Mouse (Mus musculus): ENCODE measurements around the gene Cytip. TPM values are rescaled to one million over a fixed set of nuclear protein-coding genes. Genes with fewer than 3 reads are reported as not detected.

Gene Cytip
- total and polyA plus RNA-seq, 3 experiments, result not detected

DNA sequence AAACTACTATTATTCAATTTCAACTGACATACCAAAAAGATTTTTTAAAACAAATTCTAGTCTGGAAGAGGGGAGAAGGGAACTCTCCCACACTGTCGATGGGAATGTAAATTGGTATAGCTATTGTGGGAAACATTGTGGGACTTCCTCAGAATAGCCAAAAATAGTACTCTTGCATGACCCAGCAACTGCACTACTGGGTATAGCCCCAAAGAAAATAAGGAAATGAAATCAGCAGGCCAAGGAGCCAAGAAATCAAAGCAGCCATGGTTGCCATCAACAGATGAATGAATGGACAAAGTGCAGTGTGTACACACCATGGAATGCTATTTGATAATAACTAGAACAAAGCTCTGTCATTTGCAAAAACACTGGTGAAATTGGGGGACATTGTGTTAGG, 1.5 kb upstream of the Cytip start:
- no peak for DNase-seq (ENCODE audit: low read depth, low spot score)
- no peaks in the 10 kb centered on the region for H3K36me3 ChIP-seq (ENCODE audit: control insufficient read depth in 1 of 2, insufficient read depth in 2 of 2, low read length in 2 of 2)
- no peak overlapping the region for H3K9ac ChIP-seq (ENCODE audit: control insufficient read depth, low read depth, low read length, poor library complexity, severe bottlenecking)

DNA sequence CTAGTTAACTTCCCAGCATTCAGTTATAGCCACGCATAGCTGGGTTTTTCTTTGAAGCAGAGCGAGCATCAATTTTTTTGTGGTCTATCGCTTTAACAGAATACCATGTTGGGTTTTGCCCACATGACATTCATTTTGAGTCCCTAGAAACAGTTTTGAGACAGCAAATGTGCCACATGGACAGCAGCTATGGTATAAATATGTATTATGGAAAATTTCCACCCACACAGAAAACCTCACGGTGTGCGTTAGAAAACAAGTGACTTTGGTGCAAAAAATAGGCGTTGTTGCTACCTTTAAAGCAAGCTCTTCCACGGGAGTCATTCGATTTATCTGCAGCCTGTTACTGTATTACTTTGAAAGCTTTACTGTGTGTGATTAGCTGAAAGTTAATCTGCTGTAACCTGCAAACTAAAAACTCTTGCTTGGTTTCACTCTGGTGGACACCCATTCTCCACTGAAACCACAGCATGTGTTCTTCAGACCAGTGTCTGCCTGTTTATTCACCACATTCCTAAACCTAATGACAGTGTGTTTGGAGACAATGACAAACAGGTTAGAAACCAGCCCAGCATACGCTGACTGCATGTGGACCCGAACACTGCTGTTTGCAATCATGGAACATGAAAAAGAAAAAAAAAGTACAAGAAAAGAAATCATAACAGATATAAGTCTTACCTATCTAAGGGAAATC, 763 bp downstream of the Cytip start:
- H3K36me3 ChIP-seq (ENCODE audit: control insufficient read depth in 1 of 2, insufficient read depth in 2 of 2, low read length in 2 of 2), result no peaks in the 10 kb centered on the region
- no peaks in the 10 kb centered on the region for H3K79me2 ChIP-seq (ENCODE audit: control insufficient read depth, insufficient read depth, low read length, poor library complexity)
- no peaks in the 10 kb centered on the region for H3K27me3 ChIP-seq (ENCODE audit: control insufficient read depth in 1 of 2, insufficient read depth in 2 of 2, low read length in 2 of 2)
- no peak overlapping the region for H3K9ac ChIP-seq (ENCODE audit: control insufficient read depth, low read depth, low read length, poor library complexity, severe bottlenecking)
- no peak overlapping the region for H3K4me3 ChIP-seq (ENCODE audit: control insufficient read depth in 1 of 2, insufficient read depth in 1 of 2, low read depth in 2 of 2, low read length in 2 of 2)
- no peaks in the 10 kb centered on the region for H3K9me3 ChIP-seq (replicated peaks; ENCODE audit: insufficient read depth, low read length)
- DNase-seq (ENCODE audit: low read depth, low spot score), result no peak
- no peaks in the 10 kb centered on the region for H3K4me1 ChIP-seq (ENCODE audit: control insufficient read depth in 1 of 2, insufficient read depth in 2 of 2, low read length in 2 of 2)
- H3K27ac ChIP-seq (ENCODE audit: control insufficient read depth, low read depth, low read length), result no peak overlapping the region
- TF ChIP-seq USF2 (IDR thresholded peaks at IDR 0.05; ENCODE audit: borderline replicate concordance in 1 of 2, insufficient read depth in 1 of 2, low read depth in 1 of 2, low read length in 2 of 2) (no peak), HCFC1 (IDR thresholded peaks at IDR 0.05; ENCODE audit: low read depth, low read length) (no peak), TBP (IDR thresholded peaks at IDR 0.05; ENCODE audit: low read depth, low read length) (no peak), MEF2A (IDR thresholded peaks at IDR 0.05; ENCODE audit: extremely low read depth, insufficient replicate concordance, low read depth, low read length, poor library complexity, severe bottlenecking) (no peak), MAZ (IDR thresholded peaks at IDR 0.05; ENCODE audit: low read depth, low read length) (no peak), NELFE (IDR thresholded peaks at IDR 0.05; ENCODE audit: low read depth, low read length) (no peak), MXI1 (IDR thresholded peaks at IDR 0.05; ENCODE audit: low read depth, low read length) (no peak)

More for the DNA sequence above, 1.5 kb upstream of the Cytip start:
- H3K9me3 ChIP-seq (replicated peaks; ENCODE audit: insufficient read depth, low read length), result no peaks in the 10 kb centered on the region
- H3K4me1 ChIP-seq (ENCODE audit: control insufficient read depth in 1 of 2, insufficient read depth in 2 of 2, low read length in 2 of 2), result no peaks in the 10 kb centered on the region
- H3K4me3 ChIP-seq (ENCODE audit: control insufficient read depth in 1 of 2, insufficient read depth in 1 of 2, low read depth in 2 of 2, low read length in 2 of 2), result no peak overlapping the region
- TF ChIP-seq RAD21 (IDR thresholded peaks at IDR 0.05; ENCODE audit: low read depth, low read length), result no peak
- no peak for TF ChIP-seq TCF12 (IDR thresholded peaks at IDR 0.05; ENCODE audit: low read depth, low read length)
- TF ChIP-seq RCOR1 (IDR thresholded peaks at IDR 0.05; ENCODE audit: low read depth, low read length), result no peak
- TF ChIP-seq HCFC1 (IDR thresholded peaks at IDR 0.05; ENCODE audit: low read depth, low read length), result no peak
- TF ChIP-seq MAZ (IDR thresholded peaks at IDR 0.05; ENCODE audit: low read depth, low read length), result no peak
- no peak for TF ChIP-seq CTCF (IDR thresholded peaks at IDR 0.05 in 2 of 3, conservative IDR thresholded peaks at IDR 0.05 in 1 of 3; ENCODE audit: control insufficient read depth in 1 of 3, insufficient read depth in 1 of 3, low read depth in 2 of 3, low read length in 3 of 3, poor library complexity in 1 of 3, severe bottlenecking in 1 of 3)
- no peak for TF ChIP-seq MAFK (IDR thresholded peaks at IDR 0.05; ENCODE audit: borderline replicate concordance, low read depth, low read length)
- no peak overlapping the region for H3K27ac ChIP-seq (ENCODE audit: control insufficient read depth, low read depth, low read length)
- H3K27me3 ChIP-seq (ENCODE audit: control insufficient read depth in 1 of 2, insufficient read depth in 2 of 2, low read length in 2 of 2), result no peaks in the 10 kb centered on the region
- no peaks in the 10 kb centered on the region for H3K79me2 ChIP-seq (ENCODE audit: control insufficient read depth, insufficient read depth, low read length, poor library complexity)

DNA sequence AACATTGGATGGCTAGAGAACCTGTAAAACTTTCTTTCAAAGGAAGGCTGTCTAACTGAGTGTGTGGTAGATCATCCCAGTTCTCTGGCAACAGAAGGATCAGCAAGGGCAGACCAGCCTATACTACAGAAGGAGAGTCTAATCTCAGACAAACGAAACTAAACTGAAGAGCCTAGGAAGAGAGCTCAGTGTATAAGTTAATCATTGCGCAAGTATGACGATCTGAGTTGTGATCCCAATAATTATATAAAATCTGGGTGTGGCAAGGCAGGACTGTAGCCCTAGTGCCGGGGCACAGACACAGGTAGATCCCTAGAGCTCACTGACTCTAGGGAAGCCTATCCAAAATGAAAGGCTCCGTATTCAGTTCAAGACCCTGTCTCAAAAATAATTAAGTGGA, 3.2 kb downstream of the Cytip start:
- no peak for TF ChIP-seq SMC3 (IDR thresholded peaks at IDR 0.05; ENCODE audit: low read depth, low read length)
- no peak for TF ChIP-seq MAZ (IDR thresholded peaks at IDR 0.05; ENCODE audit: low read depth, low read length)
- TF ChIP-seq GABPA (IDR thresholded peaks at IDR 0.05; ENCODE audit: low read depth, low read length), result no peak
- no peak for TF ChIP-seq TAL1 (IDR thresholded peaks at IDR 0.05; ENCODE audit: low read length)
- TF ChIP-seq MXI1 (IDR thresholded peaks at IDR 0.05; ENCODE audit: low read depth, low read length), result no peak
- TF ChIP-seq RCOR1 (IDR thresholded peaks at IDR 0.05; ENCODE audit: low read depth, low read length), result no peak
- TF ChIP-seq NRF1 (IDR thresholded peaks at IDR 0.05; ENCODE audit: insufficient read depth, low read depth, low read length, poor library complexity, severe bottlenecking), result no peak
- no peak for TF ChIP-seq UBTF (IDR thresholded peaks at IDR 0.05; ENCODE audit: borderline replicate concordance, insufficient read depth, low read depth, low read length)
- no peak for TF ChIP-seq MEF2A (IDR thresholded peaks at IDR 0.05; ENCODE audit: extremely low read depth, insufficient replicate concordance, low read depth, low read length, poor library complexity, severe bottlenecking)
- no peak for TF ChIP-seq MAX (IDR thresholded peaks at IDR 0.05; ENCODE audit: low read length)
- TF ChIP-seq KAT2A (conservative IDR thresholded peaks at IDR 0.05; ENCODE audit: low read depth, low read length), result no peak
- no peak for TF ChIP-seq JUND (IDR thresholded peaks at IDR 0.05; ENCODE audit: low read depth, low read length)
- TF ChIP-seq GATA1 (IDR thresholded peaks at IDR 0.05; ENCODE audit: low read depth, low read length), result no peak
- no peak for TF ChIP-seq NELFE (IDR thresholded peaks at IDR 0.05; ENCODE audit: low read depth, low read length)
- H3K79me2 ChIP-seq (ENCODE audit: control insufficient read depth, insufficient read depth, low read length, poor library complexity), result no peaks in the 10 kb centered on the region
- no peaks in the 10 kb centered on the region for H3K36me3 ChIP-seq (ENCODE audit: control insufficient read depth in 1 of 2, insufficient read depth in 2 of 2, low read length in 2 of 2)
- H3K9ac ChIP-seq (ENCODE audit: control insufficient read depth, low read depth, low read length, poor library complexity, severe bottlenecking), result no peak overlapping the region
- no peak overlapping the region for H3K4me3 ChIP-seq (ENCODE audit: control insufficient read depth in 1 of 2, insufficient read depth in 1 of 2, low read depth in 2 of 2, low read length in 2 of 2)
- no peak overlapping the region for H3K27ac ChIP-seq (ENCODE audit: control insufficient read depth, low read depth, low read length)
- H3K9me3 ChIP-seq (replicated peaks; ENCODE audit: insufficient read depth, low read length), result no peaks in the 10 kb centered on the region
- H3K4me1 ChIP-seq (ENCODE audit: control insufficient read depth in 1 of 2, insufficient read depth in 2 of 2, low read length in 2 of 2), result no peaks in the 10 kb centered on the region
- no peak for DNase-seq (ENCODE audit: low read depth, low spot score)
- H3K27me3 ChIP-seq (ENCODE audit: control insufficient read depth in 1 of 2, insufficient read depth in 2 of 2, low read length in 2 of 2), result no peaks in the 10 kb centered on the region
